Mouse (Mus musculus): ENCODE results near the gene Gm49368.

- peak; percentile 49 for TF ChIP-seq CTCF (IDR thresholded peaks at IDR 0.05)
- no peak for TF ChIP-seq POLR2A (IDR thresholded peaks at IDR 0.05; ENCODE audit: insufficient read depth, low read depth, low read length)
Observed at GRCm38 (mm10) chr7:128022974-128023373, 39.5 kb upstream of the Gm49368 start.
